Mouse (Mus musculus) Muller cell, postnatal 12 days (primary cell): ENCODE measurements around the gene Bcas3.

ENCODE experiments used
- DNase-seq: peaks from one replicate; pipeline ENCODE4 v3.0.0-alpha.2; 2015; ENCODE audit errors: inconsistent ontology term

Bcas3 gene

GRCm38 (mm10) chr11:85482737-85483467, 129.9 kb downstream of the Bcas3 start:
- no peak for DNase-seq

GRCm38 (mm10) chr11:85485197-85485940, 132.4 kb downstream of the Bcas3 start:
- DNase-seq, result no peak

- no peak for DNase-seq
Observed at GRCm38 (mm10) chr11:85487501-85487900, 134.5 kb downstream of the Bcas3 start.

GRCm38 (mm10) chr11:85492231-85492630, 139.3 kb downstream of the Bcas3 start:
- peak; percentile 71 for DNase-seq

- DNase-seq, result no peak
Observed at GRCm38 (mm10) chr11:85492666-85493065, 139.7 kb downstream of the Bcas3 start.

GRCm38 (mm10) chr11:85499561-85499960, 146.6 kb downstream of the Bcas3 start:
- DNase-seq, result no peak

GRCm38 (mm10) chr11:85502031-85502430, 149.1 kb downstream of the Bcas3 start:
- no peak for DNase-seq

GRCm38 (mm10) chr11:85504812-85505211, 151.8 kb downstream of the Bcas3 start:
- peak; percentile 56 for DNase-seq

- DNase-seq, result no peak
Observed at GRCm38 (mm10) chr11:85505811-85506210, 152.8 kb downstream of the Bcas3 start.

GRCm38 (mm10) chr11:85509334-85509733, 156.4 kb downstream of the Bcas3 start:
- DNase-seq, result no peak

- no peak for DNase-seq
Observed at GRCm38 (mm10) chr11:85511270-85511904, 158.4 kb downstream of the Bcas3 start.

- no peak for DNase-seq
Observed at GRCm38 (mm10) chr11:85516724-85517123, 163.8 kb downstream of the Bcas3 start.

- peak; percentile 32 for DNase-seq
Observed at GRCm38 (mm10) chr11:85518025-85518756, 165.2 kb downstream of the Bcas3 start.

GRCm38 (mm10) chr11:85520236-85520635, 167.3 kb downstream of the Bcas3 start:
- DNase-seq, result no peak

GRCm38 (mm10) chr11:85520996-85521395, 168.0 kb downstream of the Bcas3 start:
- DNase-seq, result no peak

GRCm38 (mm10) chr11:85523646-85524045, 170.7 kb downstream of the Bcas3 start:
- DNase-seq, result peak; percentile 64

- DNase-seq, result no peak
Observed at GRCm38 (mm10) chr11:85524186-85524585, 171.2 kb downstream of the Bcas3 start.

GRCm38 (mm10) chr11:85524841-85525500, 172.0 kb downstream of the Bcas3 start:
- peak; percentile 46 for DNase-seq

- no peak for DNase-seq
Observed at GRCm38 (mm10) chr11:85525501-85525885, 172.5 kb downstream of the Bcas3 start.

- peak; percentile 22 for DNase-seq
Observed at GRCm38 (mm10) chr11:85525979-85526775, 173.2 kb downstream of the Bcas3 start.

GRCm38 (mm10) chr11:85527261-85527660, 174.3 kb downstream of the Bcas3 start:
- DNase-seq, result no peak
